Mouse (Mus musculus) heart, embryonic 11.5 days (tissue): Measurements from ENCODE around the gene Apol8. TPM values are rescaled to one million over a fixed set of nuclear protein-coding genes. Genes with fewer than 3 reads are reported as not detected.
"Not testable (repeated sequence)": the region's sequence is repeated elsewhere in the genome, so short reads cannot be mapped to it uniquely, and the experiment has no call there.

Experiments used
- ATAC-seq: fragments of 200-750 bp; cut with Nextera tagmentation; replicated peaks from 2 replicates; pipeline ENCODE4 v1.8.0; 2017; ENCODE audit warnings: moderate library complexity; ENCODE audit not compliant: insufficient number of reproducible peaks, low FRiP score, low TSS enrichment
- H3K27ac ChIP-seq: fragments of 300-500 bp; sonication (generic); 2 replicates; pipeline ENCODE4 v1.5.1; 2014; ENCODE audit warnings: mild to moderate bottlenecking, low read depth, low read length
- H3K27me3 ChIP-seq: fragments of 300-500 bp; sonication (generic); 2 replicates; pipeline ENCODE4 v1.6.1; 2014; ENCODE audit warnings: mild to moderate bottlenecking, low read length, mixed read lengths; ENCODE audit not compliant: control insufficient read depth, insufficient read depth
- H3K36me3 ChIP-seq: fragments of 300-500 bp; sonication (generic); 2 replicates; pipeline ENCODE4 v1.6.1; 2014; ENCODE audit warnings: mild to moderate bottlenecking, low read length, moderate library complexity, mixed read lengths; ENCODE audit not compliant: control insufficient read depth, insufficient read depth
- H3K4me1 ChIP-seq: fragments of 300-500 bp; sonication (generic); 2 replicates; pipeline ENCODE4 v1.6.1; 2014; ENCODE audit warnings: low read length; ENCODE audit not compliant: control insufficient read depth, insufficient read depth
- H3K4me2 ChIP-seq: fragments of 300-500 bp; sonication (generic); 2 replicates; pipeline ENCODE4 v1.6.1; 2014; ENCODE audit warnings: mild to moderate bottlenecking, moderate library complexity
- H3K4me3 ChIP-seq: fragments of 300-500 bp; sonication (generic); 2 replicates; pipeline ENCODE4 v1.5.1; 2014; ENCODE audit warnings: low read depth, low read length
- H3K9ac ChIP-seq: fragments of 300-500 bp; sonication (generic); 2 replicates; pipeline ENCODE4 v1.6.1; 2014; ENCODE audit warnings: mild to moderate bottlenecking, low read depth, low read length, moderate library complexity
- H3K9me3 ChIP-seq: fragments of 300-500 bp; sonication (generic); replicated peaks from 2 replicates; pipeline ENCODE4 v1.6.1; 2016; ENCODE audit warnings: low read length; ENCODE audit not compliant: control insufficient read depth
- WGBS: fragments of 180-500 bp; shearing (Covaris S2); extraction: QIAGEN DNeasy Blood & Tissue Kit; methylation state at CpG from one replicate; pipeline ENCODE4 v1.1.7; 2014; ENCODE audit not compliant: insufficient replicate concordance; 5-methylcytosine and 5-hydroxymethylcytosine counted together
- polyA plus RNA-seq: library from polyadenylated mRNA; unstranded; fragments of >200 nt; fragmentation: Nextera tagmentation; extraction: Ambion mirVana; gene quantifications from 2 replicates; pipeline ENCODE4 v1.2.1, GENCODE M21; 2014

Apol8 gene
- polyA plus RNA-seq, 1 experiment from 2014 or later: 0.67 TPM

DNA sequence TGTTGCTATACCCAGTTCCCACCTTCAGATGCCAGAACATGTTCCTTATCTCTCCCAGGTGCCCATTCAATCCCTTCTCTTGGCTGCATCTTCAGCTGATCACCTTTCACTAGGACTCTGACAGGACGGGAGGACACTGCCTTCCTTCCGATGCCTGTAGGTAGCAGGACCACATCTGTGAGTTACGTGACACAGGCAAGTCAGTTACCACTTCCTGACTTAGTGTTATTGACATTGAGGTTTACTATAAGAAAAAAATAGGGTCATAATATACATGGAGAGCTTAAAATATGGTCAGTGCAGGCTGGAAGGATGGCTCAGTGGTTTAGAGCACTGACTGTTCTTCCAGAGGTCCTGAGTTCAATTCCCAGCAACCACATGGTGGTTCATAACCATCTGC is 35.3 kb downstream of the Apol8 start:
- H3K4me1 ChIP-seq, H3K4me3 ChIP-seq, H3K9ac ChIP-seq, ATAC-seq, H3K4me2 ChIP-seq, H3K27ac ChIP-seq, H3K36me3 ChIP-seq, H3K27me3 ChIP-seq, H3K9me3 ChIP-seq: not testable (repeated sequence)
- WGBS: no CpG with 5 or more reads among the region's 3 CpGs

DNA sequence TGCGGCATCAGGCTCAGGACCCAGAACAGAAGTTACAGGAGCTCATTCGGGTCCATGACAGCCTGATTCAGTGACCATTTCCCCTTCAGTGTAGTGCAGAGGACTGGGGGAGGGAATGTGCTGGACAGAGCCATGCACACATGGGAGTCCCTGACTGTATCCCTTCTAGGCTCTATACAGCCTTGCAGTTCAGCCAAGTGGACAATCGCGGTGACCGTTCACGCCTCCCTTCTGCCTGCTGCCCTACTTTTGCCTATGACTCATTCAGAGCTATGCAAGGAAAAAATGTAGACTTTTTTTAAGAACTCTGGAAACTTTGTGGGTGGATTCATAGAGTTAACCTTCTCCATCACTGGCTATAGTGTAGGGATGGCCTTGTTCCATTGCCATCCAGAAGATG is 38.6 kb downstream of the Apol8 start:
- not testable (repeated sequence) for H3K36me3 ChIP-seq, H3K4me1 ChIP-seq, H3K9ac ChIP-seq, H3K4me3 ChIP-seq, ATAC-seq, H3K9me3 ChIP-seq, H3K27me3 ChIP-seq, H3K27ac ChIP-seq, H3K4me2 ChIP-seq
- 69% methylated on average over 2 of the region's 6 CpGs for WGBS

DNA sequence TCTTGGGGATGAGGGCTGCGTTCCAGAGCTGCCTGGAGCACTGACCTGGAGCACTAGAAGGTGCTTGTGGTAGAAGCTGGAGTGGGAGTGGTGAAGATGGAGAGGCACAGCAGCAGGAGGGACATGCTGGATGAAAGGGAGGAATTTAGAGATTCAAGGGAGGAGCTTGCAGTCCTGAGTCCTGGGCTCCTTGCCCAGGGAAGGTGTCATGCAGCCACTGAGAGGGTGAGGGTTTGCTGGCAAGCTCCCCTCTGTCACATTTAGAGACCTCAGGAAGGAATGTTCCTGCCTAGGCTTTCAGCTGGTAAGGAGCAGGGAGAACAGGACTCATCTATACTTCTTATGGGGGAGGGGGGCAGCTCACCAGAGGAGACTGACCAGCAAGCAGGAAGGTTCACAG is 47.9 kb downstream of the Apol8 start:
- not testable (repeated sequence) for H3K27ac ChIP-seq, H3K9ac ChIP-seq, H3K4me2 ChIP-seq, H3K27me3 ChIP-seq, ATAC-seq, H3K4me1 ChIP-seq, H3K9me3 ChIP-seq, H3K36me3 ChIP-seq, H3K4me3 ChIP-seq
- WGBS: 57% methylated on average over 1 of the region's 1 CpGs

DNA sequence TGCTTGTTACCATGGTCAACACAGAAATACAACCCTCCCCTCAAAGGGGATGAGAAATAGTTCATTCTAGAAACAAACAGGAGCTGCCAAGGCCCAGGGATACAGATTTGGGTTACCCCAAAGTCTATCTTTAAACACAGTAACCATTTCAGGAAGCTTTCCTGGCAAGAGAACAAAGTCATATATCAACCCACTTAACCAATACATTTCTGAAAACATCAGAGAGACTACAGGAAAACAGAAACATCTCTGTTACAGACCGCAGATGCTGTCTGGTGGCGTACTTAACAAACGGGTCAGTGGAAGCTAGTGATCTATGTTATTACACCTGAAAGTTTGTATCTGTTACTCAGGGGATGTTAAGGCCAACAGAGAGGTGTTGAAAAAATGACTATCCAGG is 51.5 kb downstream of the Apol8 start:
- H3K4me2 ChIP-seq, H3K27ac ChIP-seq, ATAC-seq, H3K9ac ChIP-seq, H3K4me1 ChIP-seq, H3K4me3 ChIP-seq, H3K27me3 ChIP-seq, H3K9me3 ChIP-seq, H3K36me3 ChIP-seq: not testable (repeated sequence)
- 86% methylated on average over 3 of the region's 3 CpGs for WGBS

DNA sequence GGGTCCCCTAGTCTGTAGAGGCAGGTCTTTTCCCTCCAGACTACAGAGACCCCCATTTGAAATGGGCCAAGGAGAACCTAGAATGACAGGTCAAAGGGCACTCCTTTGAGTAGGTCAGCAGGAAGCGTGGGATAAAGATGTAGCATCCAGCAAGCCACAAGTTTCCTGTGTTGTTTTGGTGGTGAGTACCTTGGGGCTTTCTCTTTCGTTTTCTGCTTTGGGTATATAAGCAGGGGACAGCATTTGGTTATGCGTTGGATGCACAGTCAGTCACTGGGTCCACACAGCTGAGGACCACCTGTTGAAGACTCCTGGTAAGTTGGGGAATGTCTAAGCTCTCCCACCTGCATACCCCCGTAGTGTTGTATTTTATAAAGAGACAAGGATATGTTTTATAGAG is 58.1 kb downstream of the Apol8 start, which contains the start of gene Apol7e:
Gene Apol7e, plus strand, starts transcription at position 202 of the 400 bp plus-strand sequence.
- not testable (repeated sequence) for H3K27me3 ChIP-seq, H3K36me3 ChIP-seq, H3K9ac ChIP-seq, H3K27ac ChIP-seq, H3K9me3 ChIP-seq, H3K4me1 ChIP-seq, H3K4me2 ChIP-seq, H3K4me3 ChIP-seq, ATAC-seq
- WGBS: 68% methylated on average over 4 of the region's 4 CpGs

Other genes starting within 250 kb of the Apol8 start
- not detected in 2 replicates for gene Apol11a, start 248.7 kb downstream of the Apol8 start, polyA plus RNA-seq
- not detected in 2 replicates for gene Apol7c, start 223.7 kb downstream of the Apol8 start, polyA plus RNA-seq
- gene 1700025B11Rik, start 195.1 kb downstream of the Apol8 start, polyA plus RNA-seq: not detected in 2 replicates
- gene Apol10b, start 160.9 kb downstream of the Apol8 start, polyA plus RNA-seq: not detected in 2 replicates
- not detected in 2 replicates for gene Gm36245, start 157.7 kb downstream of the Apol8 start, polyA plus RNA-seq
- not detected in 2 replicates for gene Apol11b, start 113.7 kb downstream of the Apol8 start, polyA plus RNA-seq
- 0.13 TPM in 1 of 2 replicates, not detected in the other for gene Apol7e, start 58.1 kb downstream of the Apol8 start, polyA plus RNA-seq
- gene Apol9b, start 28.0 kb downstream of the Apol8 start, polyA plus RNA-seq: 0.11 and 0.52 TPM in 2 replicates
- 30.4 and 31.8 TPM in 2 replicates for gene Myh9, start 85.2 kb upstream of the Apol8 start, polyA plus RNA-seq
- 284 and 293 TPM in 2 replicates for gene Txn2, start 172.0 kb upstream of the Apol8 start, polyA plus RNA-seq
- gene Foxred2, start 199.7 kb upstream of the Apol8 start, polyA plus RNA-seq: 1.2 and 1.7 TPM in 2 replicates
- gene Eif3d, start 213.8 kb upstream of the Apol8 start, polyA plus RNA-seq: 188 TPM in 2 replicates